Comparison of ENCODE assay signal across 20 mouse cellular contexts in the genomic region with DNA sequence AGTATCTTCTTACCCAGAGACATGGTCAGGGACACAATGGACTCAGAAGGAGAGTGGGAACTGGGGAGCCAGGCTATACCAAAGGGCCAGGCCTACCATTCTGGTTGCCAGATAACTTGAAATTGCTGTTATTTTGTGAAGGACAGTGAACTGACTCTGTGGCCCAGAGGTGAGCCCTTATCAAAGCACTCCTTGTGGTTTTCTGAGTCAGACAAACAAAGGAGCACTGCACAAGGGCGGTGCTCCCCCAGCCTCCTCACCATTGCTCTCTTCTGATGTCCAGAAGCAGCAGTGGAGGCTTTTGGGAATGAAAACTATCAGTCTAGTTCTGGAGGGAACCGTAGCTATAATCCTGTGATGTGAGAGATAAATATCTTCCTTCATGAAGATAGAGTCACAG.
"Had no signal": no experiment of that assay in that cellular context is flagged by ENCODE, and none has a peak within 500 bp of the region (broad histone marks: within the 10 kb centered on the region; RNA-seq: fewer than 3 reads in every experiment).

No protein-coding gene starts in this region.

- H3K27ac ChIP-seq: kidney, postnatal 0 days; left cerebral cortex, adult 2 months; macrophage; neural tube, embryonic 12.5 days; neural tube, embryonic 15.5 days; stomach, embryonic 15.5 days had no signal

- H3K4me2 ChIP-seq: lung, embryonic 14.5 days; midbrain, embryonic 11.5 days; neural tube, embryonic 12.5 days; neural tube, embryonic 15.5 days; stomach, embryonic 15.5 days had no signal

- DNase-seq: kidney, adult 2 months; kidney, postnatal 25 days; layer of hippocampus, postnatal 36 days; lung, embryonic 14.5 days; midbrain, embryonic 14.5 days; right cerebral cortex, adult 18-20 months; right cerebral cortex, postnatal 14 days; right cerebral cortex, postnatal 4 days; thymus, postnatal 25 days had no signal

- H3K27me3 ChIP-seq: megakaryocyte, embryonic 14.5 days; neural tube, embryonic 12.5 days; neural tube, embryonic 15.5 days; stomach, embryonic 15.5 days had no signal

- H3K4me3 ChIP-seq: left cerebral cortex, adult 2 months; megakaryocyte, embryonic 14.5 days; neural tube, embryonic 12.5 days; neural tube, embryonic 15.5 days; stomach, embryonic 15.5 days had no signal

- H3K9me3 ChIP-seq: megakaryocyte, embryonic 14.5 days; neural tube, embryonic 12.5 days; neural tube, embryonic 15.5 days; stomach, embryonic 15.5 days had no signal

- ATAC-seq: inflammation-experienced regulatory T-cells, adult 6 months; intestine, postnatal 0 days; lung, postnatal 0 days had no signal

- H3K9ac ChIP-seq: lung, embryonic 14.5 days; neural tube, embryonic 12.5 days; neural tube, embryonic 15.5 days; stomach, embryonic 15.5 days had no signal

- H3K4me1 ChIP-seq: neural tube, embryonic 12.5 days; neural tube, embryonic 15.5 days; stomach, embryonic 15.5 days had no signal
